Mouse (Mus musculus) neural tube, embryonic 12.5 days (tissue): ENCODE results near the gene Fbxo48. TPM values are rescaled to one million over a fixed set of nuclear protein-coding genes. Genes with fewer than 3 reads are reported as not detected.

Experiments used
- ATAC-seq: fragments of 200-750 bp; cut with Nextera tagmentation; 2 replicates; pipeline ENCODE4 v1.8.0; 2017; ENCODE audit warnings: low read depth, mild to moderate bottlenecking, moderate TSS enrichment, moderate library complexity; ENCODE audit not compliant: low FRiP score
- H3K27ac ChIP-seq: fragments of 300-500 bp; sonication (generic); 2 replicates; pipeline ENCODE4 v1.5.1; 2016
- H3K27me3 ChIP-seq: fragments of 300-500 bp; sonication (generic); replicated peaks from 2 replicates; pipeline ENCODE4 v1.6.1; 2016; ENCODE audit warnings: mild to moderate bottlenecking
- H3K36me3 ChIP-seq: fragments of 300-500 bp; sonication (generic); 2 replicates; pipeline ENCODE4 v1.6.1; 2016; ENCODE audit warnings: mild to moderate bottlenecking
- H3K4me1 ChIP-seq: fragments of 300-500 bp; sonication (generic); 2 replicates; pipeline ENCODE4 v1.6.1; 2016
- H3K4me2 ChIP-seq: fragments of 300-500 bp; sonication (generic); replicated peaks from 2 replicates; pipeline ENCODE4 v1.6.1; 2016; ENCODE audit warnings: mild to moderate bottlenecking
- H3K4me3 ChIP-seq: fragments of 300-500 bp; sonication (generic); 2 replicates; pipeline ENCODE4 v1.5.1; 2016
- H3K9ac ChIP-seq: fragments of 300-500 bp; sonication (generic); 2 replicates; pipeline ENCODE4 v1.6.1; 2016; ENCODE audit warnings: mild to moderate bottlenecking
- H3K9me3 ChIP-seq: fragments of 300-500 bp; sonication (generic); 2 replicates; pipeline ENCODE4 v1.6.1; 2016; ENCODE audit warnings: mild to moderate bottlenecking
- whole genome bisulfite sequencing: fragments of 180-500 bp; shearing (Covaris S2); methylation state at CpG from one replicate; pipeline ENCODE4 v1.1.7; 2016; 5-methylcytosine and 5-hydroxymethylcytosine counted together
- polyA plus RNA-seq: library from polyadenylated mRNA; unstranded; fragments of >200 nt; fragmentation: Nextera tagmentation; extraction: Ambion mirVana; gene quantifications from 2 replicates; pipeline ENCODE4 v1.2.1, GENCODE M21; 2016

The Fbxo48 gene
- polyA plus RNA-seq, 1 experiment from 2014 or later = 1.6 TPM

- no peak overlapping the region for H3K9ac ChIP-seq
- 88% methylated on average over 4 of the region's 4 CpGs for WGBS
- H3K9me3 ChIP-seq = no peaks in the 10 kb centered on the region
- no peak overlapping the region for H3K4me3 ChIP-seq
- ATAC-seq = no peak
- no peaks in the 10 kb centered on the region for H3K4me1 ChIP-seq
- no peak overlapping the region for H3K27ac ChIP-seq
- no peak overlapping the region for H3K4me2 ChIP-seq
- H3K36me3 ChIP-seq = no peaks in the 10 kb centered on the region
- H3K27me3 ChIP-seq = no peaks in the 10 kb centered on the region
Measured at GRCm38 (mm10) chr11:16976937-16977336, 25.8 kb downstream of the Fbxo48 start.

DNA sequence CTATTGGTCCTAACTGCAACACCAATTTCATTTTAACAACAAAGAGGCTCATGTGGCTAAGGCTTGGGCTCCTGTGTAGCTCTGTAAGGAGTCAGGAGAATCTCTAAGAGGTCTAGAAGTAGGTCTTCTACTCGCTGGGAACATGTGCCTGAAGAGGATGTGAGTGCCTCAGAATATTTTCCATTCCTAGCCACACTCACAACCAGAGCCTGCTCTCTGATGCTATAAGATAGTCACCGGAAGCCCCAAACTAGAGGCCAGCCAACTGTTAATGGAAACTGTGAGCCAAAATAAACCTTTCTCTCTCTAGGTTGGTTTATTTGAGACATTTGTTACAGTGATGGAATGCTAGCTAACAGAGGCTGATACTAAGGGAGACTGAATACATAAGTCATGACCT lies 26.4 kb downstream of the Fbxo48 start:
- no peaks in the 10 kb centered on the region for H3K36me3 ChIP-seq
- H3K27ac ChIP-seq = no peak overlapping the region
- ATAC-seq = no peak
- no peak overlapping the region for H3K4me3 ChIP-seq
- no peaks in the 10 kb centered on the region for H3K27me3 ChIP-seq
- no peaks in the 10 kb centered on the region for H3K4me1 ChIP-seq
- 77% methylated on average over 2 of the region's 2 CpGs for WGBS
- H3K9ac ChIP-seq = no peak overlapping the region
- H3K9me3 ChIP-seq = no peaks in the 10 kb centered on the region
- H3K4me2 ChIP-seq = no peak overlapping the region

GRCm38 (mm10) chr11:16978161-16978707 lies 27.1 kb downstream of the Fbxo48 start:
- 93% methylated on average over 5 of the region's 5 CpGs for WGBS
- Histone ChIP-seq H3K4me3 (no peak overlapping the region), H3K27me3 (no peaks in the 10 kb centered on the region), H3K9ac (no peak overlapping the region), H3K9me3 (no peaks in the 10 kb centered on the region), H3K4me2 (no peak overlapping the region), H3K27ac (no peak overlapping the region), H3K4me1 (no peaks in the 10 kb centered on the region), H3K36me3 (no peaks in the 10 kb centered on the region)
- ATAC-seq = no peak

GRCm38 (mm10) chr11:16986550-16987187 lies 35.5 kb downstream of the Fbxo48 start:
- Histone ChIP-seq H3K27ac (no peak overlapping the region), H3K4me3 (no peak overlapping the region), H3K4me2 (no peak overlapping the region), H3K9ac (no peak overlapping the region), H3K27me3 (no peaks in the 10 kb centered on the region), H3K4me1 (no peaks in the 10 kb centered on the region), H3K36me3 (no peaks in the 10 kb centered on the region), H3K9me3 (no peaks in the 10 kb centered on the region)
- no peak for ATAC-seq
- 91% methylated on average over 7 of the region's 7 CpGs for WGBS

DNA sequence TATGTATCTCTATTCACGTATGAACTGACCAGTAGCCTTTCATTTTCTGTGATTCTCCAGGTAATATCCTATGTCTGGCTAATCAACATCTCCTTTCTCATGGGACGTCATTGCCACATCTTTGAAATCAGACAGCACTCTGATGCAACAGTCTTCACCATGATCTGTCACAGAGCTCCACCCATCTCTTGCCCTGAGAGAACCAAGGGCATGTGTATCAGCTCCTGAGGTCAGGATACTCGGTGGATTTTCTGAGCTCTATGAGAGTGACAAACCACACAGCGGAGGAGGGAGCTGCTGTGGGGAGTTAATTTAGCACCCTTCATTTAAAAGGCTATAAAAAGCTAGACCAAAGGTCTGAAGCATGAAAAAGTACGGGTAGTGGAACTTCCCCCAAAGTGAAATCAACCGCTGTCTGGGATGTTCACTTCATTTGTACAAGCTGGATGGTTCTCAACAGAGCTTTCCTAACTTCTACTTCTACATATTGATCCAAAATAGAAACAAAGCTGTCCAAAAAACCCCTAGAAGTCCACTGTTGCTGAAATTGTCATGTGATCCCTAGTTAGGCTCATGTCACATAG lies 36.7 kb downstream of the Fbxo48 start:
- Histone ChIP-seq H3K9me3 (no peaks in the 10 kb centered on the region), H3K9ac (no peak overlapping the region), H3K4me2 (no peak overlapping the region), H3K36me3 (no peaks in the 10 kb centered on the region), H3K27me3 (no peaks in the 10 kb centered on the region), H3K4me3 (no peak overlapping the region), H3K4me1 (no peaks in the 10 kb centered on the region), H3K27ac (no peak overlapping the region)
- no peak for ATAC-seq
- 74% methylated on average over 6 of the region's 6 CpGs for WGBS

GRCm38 (mm10) chr11:16989885-16990284 lies 38.7 kb downstream of the Fbxo48 start:
- Histone ChIP-seq H3K36me3 (no peaks in the 10 kb centered on the region), H3K4me2 (no peak overlapping the region), H3K27me3 (no peaks in the 10 kb centered on the region), H3K9ac (no peak overlapping the region), H3K4me1 (no peaks in the 10 kb centered on the region), H3K27ac (no peak overlapping the region), H3K4me3 (no peak overlapping the region), H3K9me3 (no peaks in the 10 kb centered on the region)
- no peak for ATAC-seq
- WGBS = 86% methylated on average over 5 of the region's 5 CpGs

DNA sequence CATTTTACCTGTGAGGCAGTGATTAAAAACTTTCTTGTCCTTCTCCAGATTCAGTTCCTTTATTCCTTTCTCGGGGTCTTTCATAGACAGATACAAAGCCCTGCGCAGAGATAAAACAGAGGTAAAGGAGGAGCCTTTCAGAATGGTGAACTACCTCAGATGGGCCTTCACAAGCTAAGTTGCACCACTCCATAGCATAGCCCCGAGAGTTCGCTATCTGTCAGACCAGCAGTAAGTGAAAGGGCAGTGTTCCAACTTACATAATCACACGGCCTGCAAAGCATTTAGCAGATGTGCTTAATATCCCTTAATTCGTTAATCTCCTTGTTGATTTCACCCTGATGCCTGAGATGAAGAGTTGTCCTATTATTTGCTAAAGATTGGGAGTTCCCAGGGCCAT lies 41.7 kb downstream of the Fbxo48 start:
- Histone ChIP-seq H3K4me1 (no peaks in the 10 kb centered on the region), H3K4me3 (no peak overlapping the region), H3K9me3 (no peaks in the 10 kb centered on the region), H3K4me2 (no peak overlapping the region), H3K27ac (no peak overlapping the region), H3K36me3 (no peaks in the 10 kb centered on the region), H3K27me3 (no peaks in the 10 kb centered on the region), H3K9ac (no peak overlapping the region)
- no peak for ATAC-seq
- WGBS = 86% methylated on average over 6 of the region's 6 CpGs

- H3K36me3 ChIP-seq = no peaks in the 10 kb centered on the region
- H3K27me3 ChIP-seq = no peaks in the 10 kb centered on the region
- H3K9me3 ChIP-seq = no peaks in the 10 kb centered on the region
- no peak overlapping the region for H3K4me3 ChIP-seq
- H3K4me2 ChIP-seq = no peak overlapping the region
- H3K27ac ChIP-seq = no peak overlapping the region
- no peaks in the 10 kb centered on the region for H3K4me1 ChIP-seq
- ATAC-seq = no peak
- no peak overlapping the region for H3K9ac ChIP-seq
Measured at GRCm38 (mm10) chr11:16996818-16997217, 45.6 kb downstream of the Fbxo48 start.

DNA sequence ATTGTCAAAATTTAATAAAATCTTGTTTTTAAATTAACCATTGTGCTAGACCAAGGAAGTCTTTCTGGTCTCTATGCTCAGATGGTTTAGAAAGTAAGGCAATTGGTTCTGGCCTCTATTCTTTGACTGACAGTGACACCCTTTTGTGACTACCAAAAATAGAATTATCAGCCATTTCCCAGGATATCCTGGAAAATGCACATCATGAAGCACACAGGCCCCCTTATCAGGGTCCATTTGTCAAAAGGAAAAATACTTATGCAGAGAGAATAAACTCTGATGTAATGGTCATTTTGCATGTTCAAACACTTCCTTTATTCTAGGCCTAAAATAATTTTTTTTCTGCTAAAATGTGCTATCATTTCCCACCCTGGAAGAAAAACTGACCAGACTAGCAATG lies 46.3 kb downstream of the Fbxo48 start:
- H3K36me3 ChIP-seq = no peaks in the 10 kb centered on the region
- H3K4me3 ChIP-seq = no peak overlapping the region
- H3K4me1 ChIP-seq = no peaks in the 10 kb centered on the region
- no peaks in the 10 kb centered on the region for H3K9me3 ChIP-seq
- H3K27me3 ChIP-seq = no peaks in the 10 kb centered on the region
- ATAC-seq = no peak
- no peak overlapping the region for H3K27ac ChIP-seq
- no peak overlapping the region for H3K4me2 ChIP-seq
- H3K9ac ChIP-seq = no peak overlapping the region

- H3K4me3 ChIP-seq = no peak overlapping the region
- H3K4me2 ChIP-seq = no peak overlapping the region
- no peaks in the 10 kb centered on the region for H3K9me3 ChIP-seq
- H3K4me1 ChIP-seq = no peaks in the 10 kb centered on the region
- H3K36me3 ChIP-seq = no peaks in the 10 kb centered on the region
- H3K27me3 ChIP-seq = no peaks in the 10 kb centered on the region
- H3K27ac ChIP-seq = no peak overlapping the region
- 94% methylated on average over 4 of the region's 4 CpGs for WGBS
- no peak overlapping the region for H3K9ac ChIP-seq
- ATAC-seq = no peak
Measured at GRCm38 (mm10) chr11:16999387-16999786, 48.2 kb downstream of the Fbxo48 start.

DNA sequence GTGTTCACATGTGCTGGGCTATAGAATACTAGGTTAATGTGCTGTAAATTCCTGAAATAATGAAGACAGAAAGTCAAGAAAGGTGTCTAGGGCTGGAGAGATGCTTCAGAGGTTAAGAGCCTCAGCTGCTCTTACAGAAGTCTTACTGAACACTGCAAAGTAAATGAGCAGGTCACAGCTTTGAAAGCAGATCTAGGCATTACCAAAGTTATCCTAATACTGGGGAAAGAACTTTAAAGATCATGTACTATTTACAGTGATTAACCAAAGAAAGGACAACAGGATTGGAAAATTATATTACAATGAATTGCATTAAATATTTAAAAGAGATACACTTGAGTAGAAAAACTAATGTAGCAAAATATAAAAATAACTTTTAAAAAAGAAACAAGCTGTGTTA lies 48.8 kb downstream of the Fbxo48 start:
- Histone ChIP-seq H3K27ac (no peak overlapping the region), H3K9me3 (no peaks in the 10 kb centered on the region), H3K36me3 (no peaks in the 10 kb centered on the region), H3K27me3 (no peaks in the 10 kb centered on the region), H3K4me3 (no peak overlapping the region), H3K4me1 (no peaks in the 10 kb centered on the region), H3K9ac (no peak overlapping the region), H3K4me2 (no peak overlapping the region)
- no peak for ATAC-seq

- Histone ChIP-seq H3K4me1 (no peaks in the 10 kb centered on the region), H3K27me3 (no peaks in the 10 kb centered on the region), H3K4me3 (no peak overlapping the region), H3K36me3 (no peaks in the 10 kb centered on the region), H3K4me2 (no peak overlapping the region), H3K27ac (no peak overlapping the region), H3K9me3 (no peaks in the 10 kb centered on the region), H3K9ac (no peak overlapping the region)
- WGBS = 79% methylated on average over 9 of the region's 9 CpGs
- no peak for ATAC-seq
Measured at GRCm38 (mm10) chr11:17000353-17001334, 49.5 kb downstream of the Fbxo48 start.
